In genomic region chr13:101763676-101764075, GRCm38 (mm10) we compare ENCODE assay signal across 8 mouse cellular contexts. TPM values are rescaled to one million over a fixed set of nuclear protein-coding genes. Genes with fewer than 3 reads are reported as not detected.
A peak's percentile ranks its signal among the peaks of the same experiment; 100 is the strongest.
DNase-seq lines count a peak whose midpoint lies in the region; ATAC-seq and TF ChIP-seq lines count a peak whose summit lies in the region.
"Had no signal": no experiment of that assay in that cellular context is flagged by ENCODE, and none has a peak within 500 bp of the region (broad histone marks: within the 10 kb centered on the region; RNA-seq: fewer than 3 reads in every experiment).

No protein-coding gene starts in this region.

- 0 out of 2 replicates have a peak overlapping the region, but pooled peaks have one; percentile 23 for H3K27ac ChIP-seq in layer of hippocampus, adult 2 months
- no peak overlapping the region for H3K27ac ChIP-seq in embryonic facial prominence, embryonic 13.5 days
- H3K27ac ChIP-seq in hindbrain, embryonic 16.5 days (ENCODE audit: low read depth, low read length) = no peak overlapping the region

- H3K4me3 ChIP-seq in layer of hippocampus, adult 2 months = peak overlapping the region; percentile 28
- no peak overlapping the region for H3K4me3 ChIP-seq in embryonic facial prominence, embryonic 13.5 days
- H3K4me3 ChIP-seq in hindbrain, embryonic 16.5 days (ENCODE audit: low read length) = no peak overlapping the region
- no peak overlapping the region for H3K4me3 ChIP-seq in myocyte

- no peaks in the 10 kb centered on the region for H3K27me3 ChIP-seq in embryonic facial prominence, embryonic 13.5 days
- H3K27me3 ChIP-seq in hindbrain, embryonic 16.5 days (replicated peaks; ENCODE audit: control insufficient read depth, insufficient read depth, low read length) = no peaks in the 10 kb centered on the region
- no peaks in the 10 kb centered on the region for H3K27me3 ChIP-seq in myocyte (ENCODE audit: control insufficient read depth, insufficient read depth, insufficient read length)

- peak overlapping the region; percentile 26 for H3K4me2 ChIP-seq in embryonic facial prominence, embryonic 13.5 days
- peak overlapping the region; percentile 28 for H3K4me2 ChIP-seq in hindbrain, embryonic 16.5 days (ENCODE audit: low read length)
- peak overlapping the region; percentile 27 for H3K4me2 ChIP-seq in myocyte (ENCODE audit: low read depth)

- TF ChIP-seq CTCF in layer of hippocampus, adult 2 months (conservative IDR thresholded peaks at IDR 0.05) = no peak

- H3K9ac ChIP-seq in embryonic facial prominence, embryonic 13.5 days = no peak overlapping the region
- no peak overlapping the region for H3K9ac ChIP-seq in hindbrain, embryonic 16.5 days (ENCODE audit: low read depth, low read length)

- no peak for ATAC-seq in embryonic facial prominence, embryonic 13.5 days (ENCODE audit: insufficient number of reproducible peaks, insufficient read depth, low FRiP score, low TSS enrichment, low read depth)
- no peak for ATAC-seq in hindbrain, embryonic 16.5 days

- no peaks in the 10 kb centered on the region for H3K9me3 ChIP-seq in embryonic facial prominence, embryonic 13.5 days
- no peaks in the 10 kb centered on the region for H3K9me3 ChIP-seq in hindbrain, embryonic 16.5 days (ENCODE audit: control insufficient read depth, low read length)

- no peak for TF ChIP-seq POLR2A in myocyte (IDR thresholded peaks at IDR 0.05; ENCODE audit: insufficient read length, low read depth)

- intact Hi-C loops in gastrocnemius, postnatal 36 days (cut with DNase I) = no loop called here

- H3ac ChIP-seq in myocyte (ENCODE audit: control insufficient read depth, insufficient read length) = no peak overlapping the region

- DNase-seq in layer of hippocampus, adult 2 months (ENCODE audit: low spot score in 2 of 2) = no peak
- DNase-seq in layer of hippocampus, postnatal 10 days (ENCODE audit: low spot score in 2 of 2) = no peak
- no peak for DNase-seq in gastrocnemius, postnatal 36 days
- DNase-seq in adrenal gland, adult 2 months = no peak
- DNase-seq: spleen, adult 18-20 months had no signal

- H3K79me2 ChIP-seq in myocyte (ENCODE audit: control insufficient read depth, insufficient read depth) = peaks cover 86% of the 10 kb centered on the region

- WGBS in embryonic facial prominence, embryonic 13.5 days = 82% methylated on average over 9 of the region's 9 CpGs
- 72% methylated on average over 9 of the region's 9 CpGs for WGBS in hindbrain, embryonic 16.5 days

- H3K4me1 ChIP-seq in embryonic facial prominence, embryonic 13.5 days = peaks cover 73% of the 10 kb centered on the region
- H3K4me1 ChIP-seq in hindbrain, embryonic 16.5 days (ENCODE audit: control insufficient read depth, insufficient read depth, low read depth, low read length) = peaks cover 35% of the 10 kb centered on the region

- H3K36me3 ChIP-seq in embryonic facial prominence, embryonic 13.5 days = no peaks in the 10 kb centered on the region
- no peaks in the 10 kb centered on the region for H3K36me3 ChIP-seq in hindbrain, embryonic 16.5 days (ENCODE audit: control insufficient read depth, insufficient read depth, low read length)
- no peaks in the 10 kb centered on the region for H3K36me3 ChIP-seq in myocyte (ENCODE audit: control insufficient read depth, insufficient read depth)

TF ChIP-seq in myocyte, 11 proteins besides CTCF, POLR2A, EP300 and RAD21:
- TF ChIP-seq MAX (IDR thresholded peaks at IDR 0.05; ENCODE audit: low read depth) (no peak), USF1 (IDR thresholded peaks at IDR 0.05; ENCODE audit: low read depth) (no peak), TCF12 (IDR thresholded peaks at IDR 0.05; ENCODE audit: insufficient read depth, poor library complexity, severe bottlenecking) (no peak), E2F4 (IDR thresholded peaks at IDR 0.05; ENCODE audit: insufficient read depth) (no peak), POLR2AphosphoS2 (IDR thresholded peaks at IDR 0.05; ENCODE audit: insufficient read length, low read depth) (no peak), MYOD1 (IDR thresholded peaks at IDR 0.05; ENCODE audit: control insufficient read depth in 1 of 3, insufficient read length in 2 of 3, low read depth in 2 of 3) (no peak), MYOG (IDR thresholded peaks at IDR 0.05; ENCODE audit: control insufficient read depth in 1 of 3, insufficient read depth in 1 of 3, insufficient read length in 2 of 3, low read depth in 2 of 3) (no peak)
TF ChIP-seq in myocyte: peak in this region for 0.

RNA-seq across cellular contexts. Expression of gene Pik3r1, which starts 4.3 kb away (rescaled TPM):
- 10 to 100 TPM; 79.8 to 80.8 TPM for total RNA-seq in layer of hippocampus, adult 2 months (2021)
- 100 to 1,000 TPM; 109 to 112 TPM for total RNA-seq in layer of hippocampus, postnatal 10 days (2021)
- 38.8 and 45.0 TPM in 2 replicates for polyA plus RNA-seq in embryonic facial prominence, embryonic 13.5 days (2015; fragmentation: Nextera tagmentation; extraction: Ambion mirVana)
- polyA plus RNA-seq in hindbrain, embryonic 16.5 days (2015; fragmentation: Nextera tagmentation; extraction: Ambion mirVana) = 51.3 and 51.6 TPM in 2 replicates
- polyA plus RNA-seq in myocyte (2012; fragmentation: generic; extraction: Trizol) = 6.8 TPM
- total RNA-seq in gastrocnemius, postnatal 36 days (2021) = 10 to 100 TPM; 21.6 to 32.9 TPM
- total RNA-seq in adrenal gland, adult 2 months (2021) = 100 to 1,000 TPM in 1 of 2 experiments, 10 to 100 TPM in 1; 71.0 to 125 TPM
- 12.0 and 13.4 TPM in 2 replicates for polyA plus RNA-seq in adrenal gland, adult 2 months (2012; rRNA removed)
